Mouse (Mus musculus) lung, adult 2 months (tissue): ENCODE results near the gene Arhgap24. TPM values are rescaled to one million over a fixed set of nuclear protein-coding genes. Genes with fewer than 3 reads are reported as not detected.

Experiments used
- DNase-seq: peaks from one replicate; pipeline ENCODE4 v3.0.0; 2022
- H3K4me1 ChIP-seq: fragments of 200-500 bp; 2 replicates; pipeline ENCODE4 v1.6.1; 2011; ENCODE audit warnings: low read length; ENCODE audit not compliant: control insufficient read depth, insufficient read depth
- H3K4me3 ChIP-seq: fragments of 200-500 bp; replicated peaks from 2 replicates; pipeline ENCODE3; 2011; ENCODE audit warnings: low read depth, mild to moderate bottlenecking, control low read depth, low read length; ENCODE audit errors: extremely low read depth
- CTCF ChIP-seq: fragments of 200-500 bp; IDR thresholded peaks from 2 replicates; pipeline ENCODE4 v1.5.1; 2011; ENCODE audit warnings: mild to moderate bottlenecking, low read length, control low read depth; ENCODE audit not compliant: insufficient read depth
- POLR2A ChIP-seq: fragments of 200-500 bp; IDR thresholded peaks from 2 replicates; pipeline ENCODE4 v1.6.1; 2011; ENCODE audit warnings: low read depth, mild to moderate bottlenecking, control low read depth, low read length, borderline replicate concordance; ENCODE audit errors: extremely low read depth
- WGBS: fragments of 180-500 bp; shearing (Covaris S2); methylation state at CpG from one replicate; pipeline ENCODE4 v1.1.7; 2018; 5-methylcytosine and 5-hydroxymethylcytosine counted together
- polyA plus RNA-seq: library from polyadenylated mRNA; depleted of rRNA; stranded (reverse); fragments of >200 nt; gene quantifications from 2 replicates; pipeline ENCODE4 v1.2.3, GENCODE M21; 2012

Gene Arhgap24
- polyA plus RNA-seq, 1 experiment = 12.1 TPM

GRCm38 (mm10) chr5:102599102-102599501 is 117.9 kb downstream of the Arhgap24 start:
- TF ChIP-seq POLR2A = no peak
- Histone ChIP-seq H3K4me1 (no peaks in the 10 kb centered on the region), H3K4me3 (no peak overlapping the region)
- DNase-seq = no peak
- 73% methylated on average over 1 of the region's 1 CpGs for WGBS

GRCm38 (mm10) chr5:102613571-102613970 is 132.4 kb downstream of the Arhgap24 start:
- Histone ChIP-seq H3K4me3 (no peak overlapping the region), H3K4me1 (peaks cover 6% of the 10 kb centered on the region; the same call in 1 of the 2 replicates)
- DNase-seq = no peak
- TF ChIP-seq POLR2A (no peak), CTCF (no peak)
- WGBS = 54% methylated on average over 3 of the region's 3 CpGs

- Histone ChIP-seq H3K4me1 (peaks cover 6% of the 10 kb centered on the region; the same call in 1 of the 2 replicates), H3K4me3 (no peak overlapping the region)
- no peak for DNase-seq
- TF ChIP-seq CTCF (no peak), POLR2A (no peak)
- 82% methylated on average over 2 of the region's 2 CpGs for WGBS
Observed at GRCm38 (mm10) chr5:102614081-102614480, 132.9 kb downstream of the Arhgap24 start.

- Histone ChIP-seq H3K4me1 (peaks cover 6% of the 10 kb centered on the region; the same call in 1 of the 2 replicates), H3K4me3 (no peak overlapping the region)
- WGBS = 87% methylated on average over 6 of the region's 6 CpGs
- no peak for TF ChIP-seq CTCF
- TF ChIP-seq POLR2A = no peak
- DNase-seq = no peak
Observed at GRCm38 (mm10) chr5:102615249-102615648, 134.1 kb downstream of the Arhgap24 start.

GRCm38 (mm10) chr5:102621036-102621435 is 139.8 kb downstream of the Arhgap24 start:
- 69% methylated on average over 1 of the region's 1 CpGs for WGBS
- no peak for DNase-seq
- no peak overlapping the region for H3K4me3 ChIP-seq
- TF ChIP-seq POLR2A (no peak), CTCF (no peak)
- no peaks in the 10 kb centered on the region; the same call in 1 of the 2 replicates for H3K4me1 ChIP-seq

- no peaks in the 10 kb centered on the region; the same call in 1 of the 2 replicates for H3K4me1 ChIP-seq
- H3K4me3 ChIP-seq = no peak overlapping the region
- TF ChIP-seq POLR2A = no peak
- TF ChIP-seq CTCF = no peak
- DNase-seq = no peak
- 66% methylated on average over 3 of the region's 3 CpGs for WGBS
Observed at GRCm38 (mm10) chr5:102623807-102624435, 142.7 kb downstream of the Arhgap24 start.

- 46% methylated on average over 2 of the region's 2 CpGs for WGBS
- no peaks in the 10 kb centered on the region; the same call in 1 of the 2 replicates for H3K4me1 ChIP-seq
- no peak for DNase-seq
- no peak overlapping the region for H3K4me3 ChIP-seq
- TF ChIP-seq CTCF = no peak
- no peak for TF ChIP-seq POLR2A
Observed at GRCm38 (mm10) chr5:102626671-102627070, 145.5 kb downstream of the Arhgap24 start.

- WGBS = 66% methylated on average over 11 of the region's 11 CpGs
- DNase-seq = no peak
- no peak for TF ChIP-seq CTCF
- no peak for TF ChIP-seq POLR2A
- no peaks in the 10 kb centered on the region for H3K4me1 ChIP-seq
- H3K4me3 ChIP-seq = no peak overlapping the region
Observed at GRCm38 (mm10) chr5:102629362-102629771, 148.2 kb downstream of the Arhgap24 start.

GRCm38 (mm10) chr5:102635591-102635990 is 154.4 kb downstream of the Arhgap24 start:
- TF ChIP-seq POLR2A = no peak
- TF ChIP-seq CTCF = no peak
- WGBS = 71% methylated on average over 4 of the region's 4 CpGs
- H3K4me1 ChIP-seq = no peaks in the 10 kb centered on the region; the same call in 1 of the 2 replicates
- no peak for DNase-seq
- H3K4me3 ChIP-seq = no peak overlapping the region
